Mouse (Mus musculus) lung, adult 2 months (tissue): ENCODE data around the gene Cgn.

ENCODE experiments used
- CTCF ChIP-seq: fragments of 200-500 bp; IDR thresholded peaks from 2 replicates; pipeline ENCODE4 v1.5.1; 2011; ENCODE audit warnings: mild to moderate bottlenecking, low read length, control low read depth; ENCODE audit not compliant: insufficient read depth
- POLR2A ChIP-seq: fragments of 200-500 bp; IDR thresholded peaks from 2 replicates; pipeline ENCODE4 v1.6.1; 2011; ENCODE audit warnings: low read depth, mild to moderate bottlenecking, control low read depth, low read length, borderline replicate concordance; ENCODE audit errors: extremely low read depth

- no peak for TF ChIP-seq POLR2A
- TF ChIP-seq CTCF: no peak
Observed at GRCm38 (mm10) chr3:94781356-94781755, 4.9 kb downstream of the Cgn start.
